Mouse (Mus musculus): ENCODE results near the gene Gm21969.

- TF ChIP-seq CTCF (IDR thresholded peaks at IDR 0.05; ENCODE audit: low read depth, low read length), result no peak
- no peak for TF ChIP-seq TAL1 (conservative IDR thresholded peaks at IDR 0.05; ENCODE audit: low read depth, low read length)
- no peak for TF ChIP-seq GATA1 (IDR thresholded peaks at IDR 0.05; ENCODE audit: borderline replicate concordance, low read length)
- no peak for TF ChIP-seq POLR2AphosphoS5 (IDR thresholded peaks at IDR 0.05; ENCODE audit: insufficient replicate concordance, low read depth, low read length)
- no peak for TF ChIP-seq GATA2 (IDR thresholded peaks at IDR 0.05; ENCODE audit: borderline replicate concordance, low read depth, low read length)
These were observed 15.6 kb upstream of the Gm21969 start for GRCm38 (mm10) chr4:139587370-139587769.

All from G1E (cell line).